Mouse (Mus musculus): ENCODE data around the gene Ikzf2. TPM values are rescaled to one million over a fixed set of nuclear protein-coding genes. Genes with fewer than 3 reads are reported as not detected.

The Ikzf2 gene
- total and polyA plus RNA-seq, 3 experiments: 0.80 to 9.9 (median 7.7) TPM

GRCm38 (mm10) chr1:69591889-69592288 lies 95.2 kb downstream of the Ikzf2 start:
- DNase-seq: no peak

- peak; percentile 45 for DNase-seq
These were observed 95.7 kb downstream of the Ikzf2 start for GRCm38 (mm10) chr1:69591328-69591801.

GRCm38 (mm10) chr1:69585546-69585945 lies 101.5 kb downstream of the Ikzf2 start:
- DNase-seq: peak; percentile 53

- no peak for DNase-seq
These were observed 102.9 kb downstream of the Ikzf2 start for GRCm38 (mm10) chr1:69583932-69584659.

- no peak for DNase-seq
These were observed 108.1 kb downstream of the Ikzf2 start for GRCm38 (mm10) chr1:69578917-69579316.

GRCm38 (mm10) chr1:69559443-69560090 lies 127.5 kb downstream of the Ikzf2 start:
- DNase-seq: no peak

DNA sequence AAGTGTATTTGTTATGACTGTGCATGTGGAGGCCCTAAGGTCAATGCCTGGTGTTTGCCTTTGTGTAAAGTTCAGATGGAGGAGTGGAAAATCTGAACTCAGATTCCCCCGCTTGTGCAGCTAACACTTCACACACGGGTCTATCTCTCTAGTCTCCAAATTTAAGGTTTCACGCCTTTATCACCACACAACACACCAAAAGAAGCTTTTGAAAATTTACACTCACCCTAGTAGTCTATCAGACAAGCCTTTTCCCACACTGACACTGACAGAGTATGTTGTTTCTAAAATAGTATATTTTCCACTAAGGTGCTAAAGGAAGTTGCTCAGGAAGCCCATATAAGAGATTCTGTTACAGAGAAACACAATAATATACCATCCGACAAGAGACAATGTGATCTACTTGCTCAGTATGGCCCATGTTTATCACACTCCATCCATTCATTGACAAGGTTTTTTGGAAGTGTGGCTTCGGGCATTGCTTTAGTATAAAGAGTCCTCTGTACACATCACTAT lies 131.4 kb downstream of the Ikzf2 start:
- no peak for DNase-seq

DNA sequence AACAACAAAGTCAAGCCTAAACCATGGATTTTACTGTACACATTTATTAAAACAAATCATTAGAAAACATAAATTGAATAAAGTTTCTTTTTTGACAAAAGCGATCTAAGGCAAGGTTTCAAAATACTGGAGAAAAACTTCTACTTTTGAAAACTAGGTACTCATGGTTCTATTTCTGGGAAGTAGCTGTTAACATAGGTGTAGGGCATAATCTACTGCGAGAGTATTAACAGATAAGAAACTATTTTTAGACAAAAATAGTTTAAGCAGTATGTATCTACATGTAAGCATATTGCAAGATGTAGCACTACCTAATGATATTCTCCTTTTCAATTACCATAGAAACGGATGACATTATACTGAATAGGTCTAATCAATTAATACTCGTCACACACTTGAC lies 137.1 kb downstream of the Ikzf2 start:
- DNase-seq: no peak

GRCm38 (mm10) chr1:69545885-69546253 lies 141.2 kb downstream of the Ikzf2 start:
- DNase-seq: no peak

DNA sequence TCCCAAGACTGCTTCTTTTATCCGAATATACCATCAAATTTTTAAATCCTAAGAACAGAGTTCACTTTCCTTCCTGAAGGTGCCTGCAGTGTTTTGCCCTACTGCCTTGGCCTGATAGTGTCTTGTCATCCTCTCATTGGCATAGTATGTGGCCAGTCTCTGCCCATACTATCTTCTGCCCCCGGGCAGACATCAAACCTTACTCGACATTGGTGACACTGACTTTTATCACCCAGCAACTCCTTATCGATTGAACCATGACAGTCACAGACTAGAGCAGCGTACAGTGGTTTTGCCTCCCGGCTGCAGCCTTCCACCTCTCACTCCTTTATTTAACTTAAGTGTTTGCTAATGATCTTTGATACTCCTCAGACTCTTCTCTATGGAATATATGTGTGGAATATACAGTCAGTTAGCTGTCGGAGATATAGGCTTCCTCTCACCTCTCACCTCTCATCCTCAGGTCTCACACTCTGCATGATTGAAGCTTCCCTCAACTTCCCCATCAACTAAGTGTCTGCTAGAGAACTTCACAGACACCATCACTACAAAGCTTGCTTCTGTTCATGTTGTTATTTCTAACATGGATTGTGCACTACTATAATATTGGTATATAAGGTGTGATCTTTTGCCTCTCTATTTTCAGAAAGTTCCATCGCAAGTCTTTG lies 141.7 kb downstream of the Ikzf2 start:
- no peak for DNase-seq

DNA sequence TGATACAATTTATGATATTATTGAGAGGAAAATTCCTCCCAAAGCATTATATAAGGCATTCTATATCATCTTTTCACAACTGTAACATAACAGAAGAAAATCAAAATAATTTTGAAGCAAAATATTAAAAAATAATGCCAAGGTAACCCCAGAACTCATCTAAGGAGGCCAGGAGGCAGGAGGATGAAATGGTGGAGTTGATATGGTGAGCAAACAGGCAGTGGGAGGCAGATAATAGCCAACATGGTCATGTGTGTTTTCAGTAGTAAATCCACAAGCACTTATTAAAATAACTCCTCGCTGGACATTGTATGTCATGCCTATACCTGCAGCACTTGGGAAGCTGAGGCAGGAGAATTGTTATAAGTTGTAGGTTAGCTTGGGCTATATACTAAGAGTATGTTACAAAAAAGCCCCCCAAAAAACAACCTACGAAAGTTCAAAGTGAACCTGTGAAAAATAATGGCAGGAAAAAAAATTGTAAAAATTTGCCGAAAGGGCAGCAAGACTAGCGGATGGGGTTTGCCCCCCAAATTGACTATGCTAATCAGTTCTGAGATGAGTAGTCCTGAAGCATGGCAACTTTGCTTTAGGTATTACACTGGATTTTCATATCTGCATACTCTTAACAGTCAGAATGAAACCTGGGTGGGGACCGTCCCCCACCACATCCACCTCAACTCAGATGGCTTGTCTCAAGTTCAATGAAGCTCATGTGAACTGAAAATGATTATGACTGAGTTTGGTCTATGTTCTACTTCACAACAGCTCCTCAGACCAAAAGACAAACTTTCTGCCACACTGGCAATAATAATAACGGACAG lies 143.1 kb downstream of the Ikzf2 start:
- no peak for DNase-seq

DNA sequence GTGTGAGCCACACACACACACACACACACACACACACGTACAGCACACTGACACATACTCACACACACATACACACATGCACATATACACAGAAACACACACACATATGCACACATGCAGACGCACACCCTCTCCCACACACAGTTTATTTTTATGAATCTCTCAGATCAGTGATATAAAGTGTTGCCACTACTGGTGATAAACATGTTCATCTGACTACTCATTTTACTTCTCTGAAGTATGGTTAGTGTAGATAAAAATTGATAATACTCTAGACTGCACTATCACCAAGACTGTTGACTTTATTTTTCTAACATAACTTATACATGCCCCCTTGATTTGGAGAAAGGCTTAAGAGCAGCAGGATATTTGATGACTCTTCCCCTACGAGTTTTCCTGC lies 144.5 kb downstream of the Ikzf2 start:
- DNase-seq: no peak

GRCm38 (mm10) chr1:69538663-69539062 lies 148.4 kb downstream of the Ikzf2 start:
- no peak for DNase-seq

DNA sequence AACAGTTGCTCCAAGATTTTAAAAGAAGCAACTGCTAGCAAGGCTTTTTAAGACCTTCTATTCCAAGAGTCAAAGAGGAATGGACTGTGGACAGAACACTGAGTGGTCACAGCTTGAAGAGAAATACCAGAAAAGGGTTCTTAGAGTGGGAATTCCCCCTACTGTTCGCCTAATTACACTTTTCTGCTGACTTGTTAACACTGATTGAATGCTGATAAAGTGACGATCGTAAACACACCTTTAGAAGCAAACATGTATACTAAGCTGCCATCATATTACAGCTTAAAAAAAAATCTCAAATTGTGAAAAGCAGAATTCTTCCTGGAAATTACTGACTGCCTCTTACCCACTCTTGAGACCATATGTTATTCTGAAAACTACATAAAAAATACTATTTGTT lies 149.4 kb downstream of the Ikzf2 start:
- no peak for DNase-seq

- no peak for DNase-seq
These were observed 151.5 kb downstream of the Ikzf2 start for GRCm38 (mm10) chr1:69535507-69535906.

DNA sequence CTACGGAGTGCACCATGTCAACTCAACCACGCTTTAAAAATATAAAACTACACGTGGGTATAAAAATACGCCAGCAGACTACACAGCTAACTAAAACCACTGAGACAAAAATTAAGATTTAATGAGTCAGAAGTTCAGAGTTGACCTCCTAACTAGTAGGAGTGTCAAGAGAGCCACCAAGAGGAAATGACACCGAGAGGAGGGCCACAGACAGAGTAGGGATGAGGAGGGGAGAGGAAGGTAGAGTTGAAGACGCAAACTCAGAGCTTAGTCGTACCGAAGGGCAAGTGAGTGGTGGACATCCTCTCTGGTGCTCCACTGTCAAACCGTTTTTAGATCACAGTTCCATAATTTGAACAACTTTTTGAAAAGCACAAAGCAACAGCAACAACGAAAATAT lies 154.0 kb downstream of the Ikzf2 start:
- no peak for DNase-seq

- no peak for DNase-seq
These were observed 158.3 kb downstream of the Ikzf2 start for GRCm38 (mm10) chr1:69528696-69529095.

GRCm38 (mm10) chr1:69521656-69522055 lies 165.4 kb downstream of the Ikzf2 start:
- no peak for DNase-seq

GRCm38 (mm10) chr1:69519356-69519755 lies 167.7 kb downstream of the Ikzf2 start:
- no peak for DNase-seq

GRCm38 (mm10) chr1:69518012-69518411 lies 169.0 kb downstream of the Ikzf2 start:
- no peak for DNase-seq

DNA sequence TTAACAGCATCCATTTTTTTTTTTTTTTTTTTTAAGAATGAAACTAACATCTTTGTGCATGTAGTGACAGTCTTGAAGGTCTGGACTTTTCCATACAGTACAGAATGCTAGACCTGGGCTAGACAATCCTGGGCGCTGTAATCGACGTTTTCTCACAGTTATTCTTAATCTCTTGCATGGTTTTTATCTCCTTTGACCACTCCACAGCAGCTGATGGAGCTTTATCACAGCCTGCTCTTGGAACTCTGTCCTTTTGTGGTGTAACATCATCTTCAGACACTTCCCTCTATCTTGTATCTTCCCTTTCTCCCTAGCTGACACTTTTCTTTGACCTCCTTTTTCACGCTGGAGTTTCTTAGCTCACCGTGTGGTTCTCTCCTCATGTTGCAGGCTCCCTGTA lies 170.9 kb downstream of the Ikzf2 start:
- no peak for DNase-seq

Measured in adrenal gland, adult 2 months (tissue).